Mouse (Mus musculus) gastrocnemius, postnatal 36 days (tissue): ENCODE results near the gene Cr2. TPM values are rescaled to one million over a fixed set of nuclear protein-coding genes. Genes with fewer than 3 reads are reported as not detected.
"Not testable (repeated sequence)": the region's sequence is repeated elsewhere in the genome, so short reads cannot be mapped to it uniquely, and the experiment has no call there.

ENCODE experiments used
- DNase-seq, 2 experiments: peaks; one replicate each; pipeline ENCODE4 v3.0.0; 2022
- intact Hi-C: fragments of 180-260 bp; cut with DNase I; formaldehyde crosslinking; loops from one replicate; pipeline ENCODE4 v1.15.1; 2025
- long read RNA-seq, 2 experiments: library from polyadenylated mRNA; stranded (forward); transcript quantifications; one replicate each; pipeline ENCODE4 v2.0.0; 2021
- total RNA-seq, 2 experiments: library from RNA; stranded (reverse); gene quantifications; 2 replicates each; pipeline ENCODE4 v1.2.3; 2021

Cr2 gene
- not detected for total RNA-seq
- long read RNA-seq, experiment 1, result 0 reads
- long read RNA-seq, experiment 2, result 0 reads

GRCm38 (mm10) chr1:195175980-195176931, at the start of gene Cr2:
Gene Cr2, minus strand, starts transcription at chr1:195176716.
- DNase-seq, result peak; percentile 8 to 16
- intact Hi-C loops, result no loop called here

- intact Hi-C loops, result no loop called here
- no peak for DNase-seq
Measured at GRCm38 (mm10) chr1:195221781-195222180, 45.3 kb upstream of the Cr2 start.

GRCm38 (mm10) chr1:195212851-195213250, 36.3 kb upstream of the Cr2 start:
- DNase-seq, intact Hi-C loops: not testable (repeated sequence)

- intact Hi-C loops, result no loop called here
- no peak for DNase-seq
Measured at GRCm38 (mm10) chr1:195184746-195185145, 8.2 kb upstream of the Cr2 start.

GRCm38 (mm10) chr1:195164996-195165755, 11.3 kb downstream of the Cr2 start:
- DNase-seq, result no peak
- intact Hi-C loops, result no loop called here

- DNase-seq, result no peak
- intact Hi-C loops, result loop anchor here (10.0 kb wide), 1 partner anchor 157 kb away; no protein-coding TSS in a partner anchor
Measured at GRCm38 (mm10) chr1:195132070-195132469, 44.4 kb downstream of the Cr2 start.

- intact Hi-C loops, result loop anchor here (10.0 kb wide), 1 partner anchor 157 kb away; no protein-coding TSS in a partner anchor
- no peak for DNase-seq
Measured at GRCm38 (mm10) chr1:195131675-195132015, 44.9 kb downstream of the Cr2 start.

- intact Hi-C loops, result loop anchor here (10.0 kb wide), 1 partner anchor 156 kb away; no protein-coding TSS in a partner anchor
- DNase-seq, result peak; percentile 73 to 81
Measured at GRCm38 (mm10) chr1:195130953-195131674, 45.4 kb downstream of the Cr2 start, which contains the start of gene Cr1l. Gene Cr1l, minus strand, starts transcription at chr1:195131586.

GRCm38 (mm10) chr1:195130479-195130878, 46.0 kb downstream of the Cr2 start:
- DNase-seq, result no peak
- intact Hi-C loops, result loop anchor here (10.0 kb wide), 1 partner anchor 156 kb away; no protein-coding TSS in a partner anchor

GRCm38 (mm10) chr1:195129867-195130266, 46.6 kb downstream of the Cr2 start:
- no peak for DNase-seq
- intact Hi-C loops, result loop anchor here (10.0 kb wide), 1 partner anchor 155 kb away; no protein-coding TSS in a partner anchor

- intact Hi-C loops, result no loop called here
- DNase-seq, result no peak
Measured at GRCm38 (mm10) chr1:195114414-195114813, 62.1 kb downstream of the Cr2 start.

GRCm38 (mm10) chr1:195113621-195114020, 62.9 kb downstream of the Cr2 start:
- intact Hi-C loops, result no loop called here

GRCm38 (mm10) chr1:195100693-195101092, 75.8 kb downstream of the Cr2 start:
- intact Hi-C loops, result no loop called here

More at GRCm38 (mm10) chr1:195113621-195114020, 62.9 kb downstream of the Cr2 start:
- DNase-seq, result no peak

GRCm38 (mm10) chr1:195098004-195098403, 78.5 kb downstream of the Cr2 start:
- intact Hi-C loops, result no loop called here
- no peak for DNase-seq

More at GRCm38 (mm10) chr1:195100693-195101092, 75.8 kb downstream of the Cr2 start:
- DNase-seq, result no peak

GRCm38 (mm10) chr1:195092220-195092720, 84.2 kb downstream of the Cr2 start, which contains the start of gene Cd46:
Gene Cd46, minus strand, starts transcription at chr1:195092249.
- DNase-seq, result peak; percentile 40 to 44
- intact Hi-C loops, result no loop called here

GRCm38 (mm10) chr1:195091699-195092219, 84.8 kb downstream of the Cr2 start:
- intact Hi-C loops, result no loop called here
- no peak for DNase-seq
